Comparison of ENCODE assay signal across 18 mouse cellular contexts in genomic region chr3:144548186-144548845, GRCm38 (mm10). TPM values are rescaled to one million over a fixed set of nuclear protein-coding genes. Genes with fewer than 3 reads are reported as not detected.
A peak's percentile ranks its signal among the peaks of the same experiment; 100 is the strongest.
DNase-seq lines count a peak whose midpoint lies in the region; ATAC-seq lines count a peak whose summit lies in the region.
"Had no signal": no experiment of that assay in that cellular context is flagged by ENCODE, and none has a peak within 500 bp of the region (broad histone marks: within the 10 kb centered on the region; RNA-seq: fewer than 3 reads in every experiment).

No protein-coding gene starts in this region.

- DNase-seq in frontal cortex, postnatal 10 days (ENCODE audit: low spot score in 2 of 2), result no peak
- DNase-seq in layer of hippocampus, adult 9-11 months, result peak; percentile 64
- DNase-seq in thymus, postnatal 25 days, result peak; percentile 66
- DNase-seq in cerebellum, adult 11-12 months, result no peak
- DNase-seq in adrenal gland, postnatal 36 days, result no peak
- DNase-seq: adrenal gland, adult 2 months; B cell, adult 2 months; cerebellum, adult 9-10 months; heart, postnatal 10 days; right cerebral cortex, adult 18-20 months; spleen, adult 18-20 months had no signal

- ATAC-seq in frontal cortex, adult (ENCODE audit: low TSS enrichment), result peak; percentile 69
- no peak for ATAC-seq in megakaryocyte, adult 5-6 weeks (ENCODE audit: poor library complexity, severe bottlenecking)
- ATAC-seq: liver, embryonic 12.5 days had no signal

- peaks cover 64% of the 10 kb centered on the region for H3K4me1 ChIP-seq in megakaryocyte, embryonic 14.5 days
- H3K4me1 ChIP-seq: limb, embryonic 10.5 days had no signal

- H3K27me3 ChIP-seq in megakaryocyte, embryonic 14.5 days (replicated peaks), result no peaks in the 10 kb centered on the region
- H3K27me3 ChIP-seq: kidney, embryonic 15.5 days; liver, embryonic 12.5 days had no signal

- H3K36me3 ChIP-seq in megakaryocyte, embryonic 14.5 days (replicated peaks; ENCODE audit: low read length), result peaks cover 6% of the 10 kb centered on the region
- H3K36me3 ChIP-seq: kidney, embryonic 15.5 days; limb, embryonic 10.5 days; liver, embryonic 12.5 days had no signal

- peak overlapping the region; percentile 20 for H3K4me3 ChIP-seq in megakaryocyte, embryonic 14.5 days (replicated peaks)
- H3K4me3 ChIP-seq: erythroblast, embryonic 14.5 days; kidney, embryonic 15.5 days; limb, embryonic 10.5 days; liver, embryonic 12.5 days had no signal

- H3K9me3 ChIP-seq in megakaryocyte, embryonic 14.5 days, result no peaks in the 10 kb centered on the region
- H3K9me3 ChIP-seq: kidney, embryonic 15.5 days; limb, embryonic 10.5 days; liver, embryonic 12.5 days had no signal

RNA-seq across cellular contexts. Expression of gene Hs2st1, which starts 21.7 kb away (rescaled TPM):
- polyA plus RNA-seq in megakaryocyte, embryonic 14.5 days (2012; ENCODE audit: insufficient read depth, low replicate concordance), result 1.5 and 3.8 TPM in 2 replicates
- total RNA-seq in megakaryocyte, adult 5-6 weeks (2015), result 9.0 and 10.5 TPM in 2 replicates
- total RNA-seq in megakaryocyte, adult 5-6 weeks (2017), result 9.8 and 10.9 TPM in 2 replicates
- 10 to 100 TPM; 15.9 to 19.2 TPM for total RNA-seq in adrenal gland, postnatal 36 days (2021)

RNA-seq across cellular contexts. Expression of gene Selenof, which starts 21.8 kb away (rescaled TPM):
- 4.8 and 35.5 TPM in 2 replicates for polyA plus RNA-seq in megakaryocyte, embryonic 14.5 days (2012; ENCODE audit: insufficient read depth, low replicate concordance)
- total RNA-seq in megakaryocyte, adult 5-6 weeks (2015), result 348 and 402 TPM in 2 replicates
- total RNA-seq in megakaryocyte, adult 5-6 weeks (2017), result 537 and 557 TPM in 2 replicates
- total RNA-seq in adrenal gland, postnatal 36 days (2021), result 100 to 1,000 TPM; 354 to 359 TPM

Comparison
In these comparisons a context has a peak if more than half of its experiments do, and no peak if none do; other contexts are left out.
1. DNase-seq: peak in layer of hippocampus, adult 9-11 months (single experiment) and thymus, postnatal 25 days (single experiment); none in frontal cortex, postnatal 10 days (0 of 2), cerebellum, adult 11-12 months (single experiment) and adrenal gland, postnatal 36 days (0 of 2).